Mouse (Mus musculus) thymus, adult 2 months (tissue): Measurements from ENCODE around the gene Phf2.

ENCODE experiments used
- CTCF ChIP-seq: fragments of 200-500 bp; IDR thresholded peaks from 2 replicates; pipeline ENCODE4 v1.5.1; 2012; ENCODE audit warnings: mild to moderate bottlenecking, control low read depth, low read length, moderate library complexity, borderline replicate concordance; ENCODE audit not compliant: control insufficient read depth, poor library complexity, insufficient read depth; ENCODE audit errors: extremely low read depth
- POLR2A ChIP-seq: fragments of 200-500 bp; IDR thresholded peaks from 2 replicates; pipeline ENCODE4 v1.6.1; 2012; ENCODE audit warnings: mild to moderate bottlenecking, low read length, control low read depth, moderate library complexity; ENCODE audit not compliant: control insufficient read depth, poor library complexity, insufficient read depth; ENCODE audit errors: extremely low read depth

DNA sequence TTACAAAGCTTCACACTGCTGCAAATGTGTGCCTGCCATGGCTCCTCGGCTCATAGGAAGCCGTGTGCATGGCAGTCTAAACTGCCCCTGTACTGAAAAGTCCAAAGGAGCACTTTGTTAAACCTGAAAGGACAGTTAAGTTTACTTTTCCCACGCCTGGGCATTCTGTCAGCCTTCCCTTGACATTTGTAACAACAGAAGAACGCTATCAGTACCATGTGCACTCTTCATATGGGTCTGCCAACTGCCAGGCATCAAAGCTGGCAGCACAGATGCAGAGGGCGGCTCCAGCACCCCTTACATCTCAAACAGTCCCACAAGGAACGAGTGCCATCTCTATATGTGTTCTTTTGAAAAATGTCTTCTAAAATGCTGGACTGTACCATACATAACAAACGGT lies 40.5 kb upstream of the Phf2 start:
- TF ChIP-seq CTCF, result no peak
- no peak for TF ChIP-seq POLR2A
